Mouse (Mus musculus) spleen, adult 10 weeks (tissue): Measurements from ENCODE around the gene Hist1h2ab. TPM values are rescaled to one million over a fixed set of nuclear protein-coding genes. Genes with fewer than 3 reads are reported as not detected.

ENCODE experiments used
- polyA plus RNA-seq: library from polyadenylated mRNA; stranded (reverse); fragments of 350-450 nt; fragmentation: Illumina TruSeq; extraction: RNeasy Lipid Tissue Mini Kit (QIAGEN cat#74804); gene quantifications from one replicate; pipeline ENCODE4 v1.2.3, GENCODE M21; 2015; ENCODE audit warnings: low replicate concordance; ENCODE audit not compliant: insufficient read depth

Gene Hist1h2ab
- not detected for polyA plus RNA-seq

DNA sequence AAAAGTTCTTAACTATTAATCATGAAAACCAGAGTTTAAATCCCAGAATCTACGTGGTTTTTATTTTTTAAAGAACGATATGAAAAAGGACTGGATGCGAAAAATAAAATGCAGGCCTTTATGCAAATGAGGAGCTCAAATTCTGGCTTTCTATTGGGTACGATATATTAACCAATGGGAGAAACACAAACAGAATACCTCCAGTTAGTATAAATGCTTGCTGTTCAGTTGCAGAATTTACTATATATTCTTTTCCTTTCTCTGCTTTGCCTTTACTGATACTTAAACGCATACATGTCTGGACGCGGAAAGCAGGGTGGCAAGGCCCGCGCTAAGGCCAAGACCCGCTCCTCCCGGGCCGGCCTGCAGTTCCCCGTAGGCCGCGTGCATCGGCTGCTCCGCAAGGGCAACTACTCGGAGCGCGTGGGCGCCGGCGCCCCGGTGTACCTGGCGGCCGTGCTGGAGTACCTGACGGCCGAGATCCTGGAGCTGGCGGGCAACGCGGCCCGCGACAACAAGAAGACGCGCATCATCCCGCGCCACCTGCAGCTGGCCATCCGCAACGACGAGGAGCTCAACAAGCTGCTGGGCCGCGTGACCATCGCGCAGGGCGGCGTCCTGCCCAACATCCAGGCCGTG lies at the start of gene Hist1h2ab:
Gene Hist1h2ab (plus strand): TSS at position 288 of the 639 bp plus-strand sequence.

DNA sequence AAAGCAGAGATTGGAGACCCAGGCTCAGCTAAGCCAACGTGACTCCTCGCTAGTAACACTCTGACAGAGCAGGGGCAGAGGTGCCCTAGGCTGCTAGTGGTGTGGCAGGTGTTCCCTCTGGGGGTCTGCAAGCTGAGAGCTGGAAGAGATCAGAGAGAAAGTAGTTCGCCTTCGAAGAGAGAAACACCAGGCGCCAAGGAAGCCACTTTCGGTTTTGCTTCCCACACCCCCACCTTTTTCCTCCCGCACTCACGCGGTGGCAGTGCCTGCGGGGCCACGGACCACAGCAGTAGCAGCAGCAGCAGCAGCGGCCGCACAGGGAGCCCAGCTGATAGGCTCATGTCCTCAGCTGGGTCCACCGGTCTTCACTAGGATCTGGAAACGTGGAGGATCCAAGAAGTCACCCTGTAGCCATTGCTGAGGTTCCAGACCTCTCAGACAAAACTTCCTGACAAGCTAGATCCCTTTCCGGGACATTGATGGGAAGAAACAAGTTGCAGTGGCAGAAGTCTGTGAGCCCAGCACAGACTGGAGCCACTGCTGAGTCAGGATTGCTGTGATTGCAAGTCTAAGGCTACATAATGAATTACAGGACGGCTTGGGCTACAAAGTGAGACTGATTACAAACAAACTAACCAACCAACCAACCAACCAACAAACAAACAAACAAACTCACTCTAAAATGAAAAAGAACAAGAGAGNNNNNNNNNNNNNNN lies 40.4 kb upstream of the Hist1h2ab start, which contains the start of gene Hfe:
Gene Hfe (minus strand): TSS at position 481 of the 716 bp plus-strand sequence.

DNA sequence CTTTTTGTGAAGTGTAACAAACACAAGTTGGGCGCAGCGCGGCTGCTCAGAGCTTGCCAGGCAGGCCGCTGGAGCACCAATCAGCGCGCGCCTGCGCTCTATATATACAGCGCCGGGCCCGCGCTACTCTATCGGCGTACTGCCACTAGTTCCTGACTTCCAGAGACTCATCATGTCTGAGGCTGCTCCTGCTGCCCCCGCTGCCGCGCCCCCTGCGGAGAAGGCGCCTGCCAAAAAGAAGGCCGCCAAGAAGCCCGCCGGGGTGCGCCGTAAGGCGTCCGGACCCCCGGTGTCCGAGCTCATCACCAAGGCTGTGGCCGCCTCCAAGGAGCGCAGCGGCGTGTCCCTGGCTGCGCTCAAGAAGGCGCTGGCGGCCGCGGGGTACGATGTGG lies 12.3 kb upstream of the Hist1h2ab start, which contains the start of gene Hist1h1c:
Gene Hist1h1c (plus strand): TSS at position 132 of the 392 bp plus-strand sequence.

DNA sequence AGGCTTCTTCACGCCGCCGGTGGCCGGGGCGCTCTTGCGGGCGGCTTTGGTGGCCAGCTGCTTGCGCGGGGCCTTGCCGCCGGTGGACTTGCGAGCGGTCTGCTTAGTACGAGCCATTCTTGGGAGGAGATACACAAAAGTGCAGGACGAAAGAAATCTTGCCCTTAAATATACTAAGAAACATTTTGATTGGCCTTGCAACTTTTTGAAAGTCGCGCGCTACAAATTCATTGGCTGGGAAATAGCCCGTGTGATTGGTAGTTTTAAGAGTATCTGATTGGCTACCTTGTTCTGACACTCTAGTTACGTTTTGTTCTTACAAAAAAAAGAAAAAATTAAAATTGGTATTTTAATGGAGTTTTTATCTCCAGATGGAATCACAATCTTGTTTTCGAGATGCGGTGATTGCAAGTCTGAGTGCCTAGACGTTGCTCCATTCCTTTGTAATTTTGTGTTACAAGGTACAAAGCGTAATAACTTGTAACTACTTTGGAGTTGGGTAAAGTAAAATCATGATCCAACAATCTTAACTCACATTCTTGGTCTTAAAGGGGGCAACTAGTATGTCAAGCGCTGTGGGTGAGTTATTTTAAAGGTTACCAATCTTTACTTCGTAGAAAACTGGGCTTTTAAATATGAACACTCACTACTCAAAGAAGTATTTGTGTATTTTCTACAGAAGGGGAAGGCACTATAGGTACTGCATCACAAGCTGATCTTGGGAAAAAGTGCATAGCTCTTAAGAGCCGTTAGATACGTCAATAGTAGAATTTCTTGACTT lies 5.4 kb upstream of the Hist1h2ab start, which contains the start of gene Hist1h3c:
Gene Hist1h3c (minus strand): TSS at position 222 of the 781 bp plus-strand sequence.

DNA sequence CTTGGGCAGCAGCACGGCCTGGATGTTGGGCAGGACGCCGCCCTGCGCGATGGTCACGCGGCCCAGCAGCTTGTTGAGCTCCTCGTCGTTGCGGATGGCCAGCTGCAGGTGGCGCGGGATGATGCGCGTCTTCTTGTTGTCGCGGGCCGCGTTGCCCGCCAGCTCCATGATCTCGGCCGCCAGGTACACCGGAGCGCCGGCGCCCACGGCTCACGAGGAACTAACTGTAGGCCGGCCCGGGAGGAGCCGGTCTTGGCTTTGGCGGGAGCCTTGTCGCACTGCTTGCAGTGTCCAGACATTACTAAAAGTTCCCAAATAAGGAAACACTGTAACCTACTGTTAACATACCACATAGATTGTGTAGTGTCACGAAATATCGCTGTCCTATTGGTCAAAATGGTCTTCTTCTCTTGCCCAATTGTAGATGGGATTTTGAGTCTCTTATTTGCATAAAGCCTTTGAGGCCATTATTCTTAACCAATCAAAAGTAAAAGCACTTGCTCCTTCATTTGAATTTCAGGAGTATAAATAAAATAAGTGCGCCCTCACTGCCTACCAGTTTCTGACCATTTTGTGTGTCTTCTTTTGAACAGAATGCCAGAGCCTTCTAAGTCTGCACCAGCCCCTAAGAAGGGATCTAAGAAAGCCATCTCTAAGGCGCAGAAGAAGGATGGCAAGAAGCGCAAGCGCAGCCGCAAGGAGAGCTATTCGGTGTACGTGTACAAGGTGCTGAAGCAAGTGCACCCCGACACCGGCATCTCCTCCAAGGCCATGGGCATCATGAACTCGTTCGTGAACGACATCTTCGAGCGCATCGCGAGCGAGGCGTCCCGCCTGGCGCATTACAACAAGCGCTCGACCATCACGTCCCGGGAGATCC lies 4.5 kb upstream of the Hist1h2ab start, which contains the start of gene Hist1h2bb:
Gene Hist1h2bb (plus strand): TSS at position 534 of the 880 bp plus-strand sequence.

DNA sequence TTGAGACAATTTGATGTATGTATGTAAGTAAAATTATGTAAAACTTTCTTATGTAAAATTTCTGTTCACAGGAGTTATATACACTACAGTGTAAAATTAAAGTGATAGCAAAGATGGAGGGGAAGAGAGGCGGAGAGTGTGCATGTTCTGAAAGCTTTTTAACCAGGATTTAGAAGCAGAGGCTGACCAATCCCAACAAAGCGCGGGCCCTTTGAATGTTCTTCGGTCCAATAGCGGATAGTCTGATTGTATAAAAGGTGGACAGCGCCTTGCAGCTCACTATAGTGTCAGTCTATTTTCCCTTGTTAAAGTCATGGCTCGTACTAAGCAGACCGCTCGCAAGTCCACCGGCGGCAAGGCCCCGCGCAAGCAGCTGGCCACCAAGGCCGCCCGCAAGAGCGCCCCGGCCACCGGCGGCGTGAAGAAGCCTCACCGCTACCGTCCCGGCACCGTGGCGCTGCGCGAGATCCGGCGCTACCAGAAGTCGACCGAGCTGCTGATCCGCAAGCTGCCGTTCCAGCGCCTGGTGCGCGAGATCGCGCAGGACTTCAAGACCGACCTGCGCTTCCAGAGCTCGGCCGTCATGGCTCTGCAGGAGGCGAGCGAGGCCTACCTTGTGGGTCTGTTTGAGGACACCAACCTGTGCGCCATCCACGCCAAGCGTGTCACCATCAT lies 1.3 kb downstream of the Hist1h2ab start, which contains the start of gene Hist1h3b:
Gene Hist1h3b (plus strand): TSS at position 201 of the 675 bp plus-strand sequence.

DNA sequence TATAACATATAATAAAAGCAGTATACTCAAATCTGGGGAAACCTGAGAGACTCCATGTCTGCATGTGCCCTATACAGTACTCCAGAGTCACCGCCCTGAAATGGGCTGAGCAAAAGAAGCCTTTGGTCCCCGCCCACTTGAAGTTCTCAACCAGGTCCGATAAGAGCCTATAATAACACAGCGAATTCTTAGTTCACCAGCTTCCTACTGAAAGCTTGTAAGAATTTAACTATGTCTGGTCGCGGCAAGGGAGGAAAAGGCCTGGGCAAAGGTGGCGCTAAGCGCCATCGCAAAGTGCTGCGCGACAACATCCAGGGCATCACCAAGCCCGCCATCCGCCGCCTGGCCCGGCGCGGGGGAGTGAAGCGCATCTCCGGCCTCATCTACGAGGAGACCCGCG lies 5.9 kb downstream of the Hist1h2ab start, which contains the start of gene Hist1h4b:
Gene Hist1h4b (plus strand): TSS at position 224 of the 400 bp plus-strand sequence.

DNA sequence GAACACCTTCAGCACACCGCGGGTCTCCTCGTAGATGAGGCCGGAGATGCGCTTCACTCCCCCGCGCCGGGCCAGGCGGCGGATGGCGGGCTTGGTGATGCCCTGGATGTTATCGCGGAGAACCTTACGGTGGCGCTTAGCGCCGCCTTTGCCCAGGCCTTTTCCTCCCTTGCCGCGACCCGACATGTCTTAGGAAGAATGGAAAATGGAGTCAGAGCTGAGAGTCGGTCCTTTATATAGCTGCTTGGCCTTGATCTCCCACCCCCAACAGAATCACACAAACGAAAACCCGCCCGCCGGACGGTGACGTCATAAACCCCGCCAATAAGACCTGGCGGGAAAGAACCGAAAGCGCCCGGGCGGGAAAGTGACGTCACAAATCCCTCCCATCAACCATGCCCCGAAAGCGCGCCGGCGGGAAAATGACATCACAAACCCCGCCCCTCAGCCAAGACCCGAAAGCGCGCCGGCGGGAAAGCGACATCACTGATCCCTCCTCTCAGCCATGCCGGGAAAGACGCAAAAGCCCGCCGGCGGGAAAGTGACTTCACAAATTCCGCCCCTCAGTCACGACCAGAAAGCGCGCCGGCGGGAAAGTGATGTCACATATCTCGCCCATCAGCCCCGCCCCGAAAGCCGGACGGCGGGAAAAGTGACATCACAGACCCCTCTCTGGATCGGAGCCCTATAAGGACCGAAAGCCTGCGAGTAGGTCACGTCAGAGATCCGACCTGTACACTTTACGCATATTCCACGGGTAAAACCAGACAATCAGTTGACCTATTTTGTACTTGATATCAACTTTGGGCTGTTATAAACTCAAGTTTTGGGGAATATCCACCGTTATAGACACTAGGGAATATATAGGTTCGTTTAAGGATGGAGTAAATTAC lies 10.3 kb downstream of the Hist1h2ab start, which contains the start of gene Hist1h4a:
Gene Hist1h4a (minus strand): TSS at position 259 of the 893 bp plus-strand sequence.

DNA sequence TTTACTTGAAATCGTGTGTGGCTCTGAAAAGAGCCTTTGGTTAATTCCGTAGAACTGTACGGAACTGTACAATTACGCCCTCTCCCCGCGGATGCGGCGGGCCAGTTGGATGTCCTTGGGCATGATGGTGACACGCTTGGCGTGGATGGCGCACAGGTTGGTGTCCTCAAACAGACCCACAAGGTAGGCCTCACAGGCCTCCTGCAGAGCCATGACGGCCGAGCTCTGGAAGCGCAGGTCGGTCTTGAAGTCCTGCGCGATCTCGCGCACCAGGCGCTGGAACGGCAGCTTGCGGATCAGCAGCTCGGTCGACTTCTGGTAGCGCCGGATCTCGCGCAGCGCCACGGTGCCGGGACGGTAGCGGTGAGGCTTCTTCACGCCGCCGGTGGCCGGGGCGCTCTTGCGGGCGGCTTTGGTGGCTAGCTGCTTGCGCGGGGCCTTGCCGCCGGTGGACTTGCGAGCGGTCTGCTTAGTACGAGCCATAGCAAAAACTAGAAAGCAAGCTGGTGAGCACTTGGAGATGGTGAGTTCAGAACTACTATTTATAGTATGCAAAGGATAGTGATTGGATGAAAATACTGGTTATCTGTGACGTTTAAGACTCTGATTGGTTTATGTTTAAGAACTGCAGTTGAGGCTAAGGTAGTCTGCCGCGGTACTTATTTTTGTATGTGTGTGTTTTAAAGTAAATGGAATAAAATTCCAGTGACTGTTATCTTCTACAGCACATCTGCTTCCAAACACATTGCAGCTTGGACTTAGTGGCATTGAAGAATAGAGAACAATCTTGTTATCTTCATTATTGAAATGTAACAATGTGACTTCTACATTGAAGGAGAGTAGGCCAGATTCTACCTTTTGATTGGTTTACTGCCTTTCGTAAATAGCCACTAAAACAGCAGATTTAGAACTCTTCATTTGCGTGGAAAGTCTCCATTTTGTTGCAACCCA lies 11.2 kb downstream of the Hist1h2ab start, which contains the start of gene Hist1h3a:
Gene Hist1h3a (minus strand): TSS at position 516 of the 951 bp plus-strand sequence.

DNA sequence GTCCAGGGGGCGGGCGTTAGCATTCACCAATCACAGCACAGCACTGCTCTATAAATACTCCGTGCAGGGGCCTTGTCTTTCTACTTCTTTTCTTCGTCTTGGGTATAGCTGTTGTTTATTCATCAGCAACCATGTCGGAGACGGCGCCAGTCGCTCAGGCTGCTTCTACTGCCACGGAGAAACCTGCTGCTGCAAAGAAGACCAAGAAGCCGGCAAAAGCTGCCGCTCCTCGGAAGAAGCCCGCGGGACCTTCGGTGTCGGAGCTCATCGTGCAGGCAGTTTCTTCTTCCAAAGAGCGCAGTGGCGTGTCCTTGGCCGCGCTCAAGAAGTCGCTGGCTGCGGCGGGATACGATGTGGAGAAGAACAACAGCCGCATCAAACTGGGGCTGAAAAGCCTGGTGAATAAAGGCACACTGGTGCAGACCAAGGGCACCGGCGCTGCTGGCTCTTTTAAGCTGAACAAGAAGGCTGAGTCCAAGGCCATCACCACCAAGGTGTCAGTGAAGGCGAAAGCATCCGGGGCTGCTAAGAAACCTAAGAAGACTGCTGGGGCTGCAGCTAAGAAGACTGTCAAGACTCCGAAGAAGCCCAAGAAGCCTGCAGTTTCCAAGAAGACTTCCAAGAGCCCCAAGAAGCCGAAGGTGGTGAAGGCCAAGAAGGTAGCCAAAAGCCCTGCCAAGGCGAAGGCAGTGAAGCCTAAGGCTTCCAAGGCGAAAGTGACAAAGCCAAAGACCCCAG lies 12.8 kb downstream of the Hist1h2ab start, which contains the start of gene Hist1h1a:
Gene Hist1h1a (plus strand): TSS at position 81 of the 738 bp plus-strand sequence.

DNA sequence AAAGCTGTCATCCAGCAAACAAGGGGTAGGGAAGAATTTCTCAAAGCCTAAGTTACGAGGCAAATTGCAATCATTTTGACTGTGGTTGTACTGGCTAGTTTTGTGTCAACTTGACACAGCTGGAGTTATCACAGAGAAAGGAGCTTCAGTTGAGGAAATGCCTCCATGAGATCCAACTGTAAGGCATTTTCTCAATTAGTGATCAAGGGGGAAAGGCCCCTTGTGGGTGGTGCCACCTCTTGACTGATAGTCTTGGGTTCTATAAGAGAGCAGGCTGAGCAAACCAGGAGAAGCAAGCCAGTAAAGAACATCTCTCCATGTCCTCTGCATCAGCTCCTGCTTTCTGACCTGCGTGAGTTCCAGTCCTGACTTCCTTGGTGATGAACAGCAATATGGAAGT lies 18.7 kb downstream of the Hist1h2ab start, which contains the start of gene Trim38:
Gene Trim38 (plus strand): TSS at position 301 of the 400 bp plus-strand sequence.

Other genes starting within 250 kb of the Hist1h2ab start
- gene Hist1h4h, start 220.1 kb upstream of the Hist1h2ab start, polyA plus RNA-seq: not detected
- not detected for gene Hist1h2af, start 217.2 kb upstream of the Hist1h2ab start, polyA plus RNA-seq
- not detected for gene Hist1h3g, start 215.7 kb upstream of the Hist1h2ab start, polyA plus RNA-seq
- gene Hist1h2bh, start 207.7 kb upstream of the Hist1h2ab start, polyA plus RNA-seq: 0.36 TPM
- gene Hist1h3f, start 207.1 kb upstream of the Hist1h2ab start, polyA plus RNA-seq: not detected
- not detected for gene Hist1h4f, start 199.5 kb upstream of the Hist1h2ab start, polyA plus RNA-seq
- gene Hist1h1d, start 197.9 kb upstream of the Hist1h2ab start, polyA plus RNA-seq: 0.11 TPM
- not detected for gene Hist1h3e, start 188.8 kb upstream of the Hist1h2ab start, polyA plus RNA-seq
- gene Hist1h2ae, start 179.9 kb upstream of the Hist1h2ab start, polyA plus RNA-seq: 0.52 TPM
- 1.1 TPM for gene Hist1h2bg, start 179.7 kb upstream of the Hist1h2ab start, polyA plus RNA-seq
- gene Hist1h2bf, start 176.9 kb upstream of the Hist1h2ab start, polyA plus RNA-seq: not detected
- not detected for gene Hist1h2ad, start 176.7 kb upstream of the Hist1h2ab start, polyA plus RNA-seq
- 0.39 TPM for gene Hist1h3d, start 175.4 kb upstream of the Hist1h2ab start, polyA plus RNA-seq
- not detected for gene Hist1h4d, start 169.5 kb upstream of the Hist1h2ab start, polyA plus RNA-seq
- gene Hist1h2be, start 130.0 kb upstream of the Hist1h2ab start, polyA plus RNA-seq: 3.3 TPM
- gene Hist1h1e, start 128.6 kb upstream of the Hist1h2ab start, polyA plus RNA-seq: 0.40 TPM
- gene Hist1h2ac, start 67.2 kb upstream of the Hist1h2ab start, polyA plus RNA-seq: 0.75 TPM
- gene Hist1h2bc, start 66.9 kb upstream of the Hist1h2ab start, polyA plus RNA-seq: 19.4 TPM
- gene Hist1h1t, start 55.3 kb upstream of the Hist1h2ab start, polyA plus RNA-seq: not detected
- not detected for gene Hist1h4c, start 52.7 kb upstream of the Hist1h2ab start, polyA plus RNA-seq
- gene Hfe, start 40.3 kb upstream of the Hist1h2ab start, polyA plus RNA-seq: 28.5 TPM
- gene Hist1h1c, start 12.3 kb upstream of the Hist1h2ab start, polyA plus RNA-seq: 26.6 TPM
- gene Hist1h3c, start 5.5 kb upstream of the Hist1h2ab start, polyA plus RNA-seq: not detected
- not detected for gene Hist1h2bb, start 4.4 kb upstream of the Hist1h2ab start, polyA plus RNA-seq
- gene Hist1h3b, start 1.1 kb downstream of the Hist1h2ab start, polyA plus RNA-seq: not detected
- not detected for gene Hist1h4b, start 5.9 kb downstream of the Hist1h2ab start, polyA plus RNA-seq
- not detected for gene Hist1h4a, start 10.1 kb downstream of the Hist1h2ab start, polyA plus RNA-seq
- not detected for gene Hist1h3a, start 11.3 kb downstream of the Hist1h2ab start, polyA plus RNA-seq
- not detected for gene Hist1h1a, start 12.5 kb downstream of the Hist1h2ab start, polyA plus RNA-seq
- not detected for gene Trim38, start 18.8 kb downstream of the Hist1h2ab start, polyA plus RNA-seq
- gene Slc17a2, start 55.9 kb downstream of the Hist1h2ab start, polyA plus RNA-seq: not detected
- gene Slc17a3, start 88.3 kb downstream of the Hist1h2ab start, polyA plus RNA-seq: not detected
- not detected for gene Slc17a1, start 116.6 kb downstream of the Hist1h2ab start, polyA plus RNA-seq
- not detected for gene Slc17a4, start 163.9 kb downstream of the Hist1h2ab start, polyA plus RNA-seq
- not detected for gene Hist1h2ba, start 183.0 kb downstream of the Hist1h2ab start, polyA plus RNA-seq
- gene Hist1h2aa, start 183.3 kb downstream of the Hist1h2ab start, polyA plus RNA-seq: not detected
- not detected for gene Scgn, start 240.1 kb downstream of the Hist1h2ab start, polyA plus RNA-seq